Mouse (Mus musculus) midbrain, postnatal 0 days (tissue): ENCODE measurements around the gene Rmnd5b. TPM values are rescaled to one million over a fixed set of nuclear protein-coding genes. Genes with fewer than 3 reads are reported as not detected.

Experiments used
- ATAC-seq: fragments of 200-750 bp; cut with Nextera tagmentation; 2 replicates; pipeline ENCODE4 v1.8.0; 2017; ENCODE audit warnings: moderate number of reproducible peaks, mild to moderate bottlenecking, moderate TSS enrichment, moderate library complexity; ENCODE audit not compliant: low FRiP score
- DNase-seq: peaks from one replicate; pipeline ENCODE4 v3.0.0-alpha.2; 2015; ENCODE audit warnings: low spot score
- H3K27ac ChIP-seq: fragments of 300-500 bp; sonication (generic); 2 replicates; pipeline ENCODE4 v1.5.1; 2014; ENCODE audit warnings: low read depth, mild to moderate bottlenecking, low read length, mixed read lengths
- H3K27me3 ChIP-seq: fragments of 300-500 bp; sonication (generic); 2 replicates; pipeline ENCODE4 v1.6.1; 2014; ENCODE audit warnings: low read length, control low read depth, mixed read lengths; ENCODE audit not compliant: insufficient read depth
- H3K36me3 ChIP-seq: fragments of 300-500 bp; sonication (generic); 2 replicates; pipeline ENCODE4 v1.6.1; 2014; ENCODE audit warnings: low read length, control low read depth, mixed read lengths; ENCODE audit not compliant: insufficient read depth
- H3K4me1 ChIP-seq: fragments of 300-500 bp; sonication (generic); 2 replicates; pipeline ENCODE4 v1.6.1; 2014; ENCODE audit warnings: mild to moderate bottlenecking, control low read depth, antibody characterized with exemption, low read length, mixed read lengths; ENCODE audit not compliant: insufficient read depth
- H3K4me2 ChIP-seq: fragments of 300-500 bp; sonication (generic); 2 replicates; pipeline ENCODE4 v1.6.1; 2014; ENCODE audit warnings: low read depth, mild to moderate bottlenecking, low read length, mixed read lengths; ENCODE audit not compliant: poor library complexity, severe bottlenecking
- H3K4me3 ChIP-seq: fragments of 300-500 bp; sonication (generic); 2 replicates; pipeline ENCODE4 v1.5.1; 2014; ENCODE audit warnings: low read depth, mild to moderate bottlenecking, low read length, moderate library complexity
- H3K9ac ChIP-seq: fragments of 300-500 bp; sonication (generic); replicated peaks from 2 replicates; pipeline ENCODE4 v1.6.1; 2014; ENCODE audit warnings: mild to moderate bottlenecking, low read length, moderate library complexity, mixed read lengths; ENCODE audit not compliant: poor library complexity, severe bottlenecking
- H3K9me3 ChIP-seq: fragments of 300-500 bp; sonication (generic); 2 replicates; pipeline ENCODE4 v1.6.1; 2016; ENCODE audit warnings: low read length, control low read depth
- CTCF ChIP-seq: IDR thresholded peaks from 2 replicates; pipeline ENCODE4 v1.5.1; 2016; ENCODE audit warnings: antibody characterized with exemption, mild to moderate bottlenecking
- WGBS: fragments of 180-500 bp; shearing (Covaris S2); extraction: QIAGEN DNeasy Blood & Tissue Kit; methylation state at CpG from one replicate; pipeline ENCODE4 v1.1.7; 2014; 5-methylcytosine and 5-hydroxymethylcytosine counted together
- polyA plus RNA-seq: library from polyadenylated mRNA; unstranded; fragments of >200 nt; fragmentation: Nextera tagmentation; extraction: Ambion mirVana; gene quantifications from 2 replicates; pipeline ENCODE4 v1.2.1, GENCODE M21; 2015
- total RNA-seq: library from RNA; depleted of rRNA; stranded (reverse); fragments of >200 nt; gene quantifications from 2 replicates; pipeline ENCODE4 v1.2.3, GENCODE M21; 2014; rRNA removed

Gene Rmnd5b
- total RNA-seq (70.1 and 93.9 TPM in 2 replicates), polyA plus RNA-seq (66.0 and 72.7 TPM in 2 replicates)

DNA sequence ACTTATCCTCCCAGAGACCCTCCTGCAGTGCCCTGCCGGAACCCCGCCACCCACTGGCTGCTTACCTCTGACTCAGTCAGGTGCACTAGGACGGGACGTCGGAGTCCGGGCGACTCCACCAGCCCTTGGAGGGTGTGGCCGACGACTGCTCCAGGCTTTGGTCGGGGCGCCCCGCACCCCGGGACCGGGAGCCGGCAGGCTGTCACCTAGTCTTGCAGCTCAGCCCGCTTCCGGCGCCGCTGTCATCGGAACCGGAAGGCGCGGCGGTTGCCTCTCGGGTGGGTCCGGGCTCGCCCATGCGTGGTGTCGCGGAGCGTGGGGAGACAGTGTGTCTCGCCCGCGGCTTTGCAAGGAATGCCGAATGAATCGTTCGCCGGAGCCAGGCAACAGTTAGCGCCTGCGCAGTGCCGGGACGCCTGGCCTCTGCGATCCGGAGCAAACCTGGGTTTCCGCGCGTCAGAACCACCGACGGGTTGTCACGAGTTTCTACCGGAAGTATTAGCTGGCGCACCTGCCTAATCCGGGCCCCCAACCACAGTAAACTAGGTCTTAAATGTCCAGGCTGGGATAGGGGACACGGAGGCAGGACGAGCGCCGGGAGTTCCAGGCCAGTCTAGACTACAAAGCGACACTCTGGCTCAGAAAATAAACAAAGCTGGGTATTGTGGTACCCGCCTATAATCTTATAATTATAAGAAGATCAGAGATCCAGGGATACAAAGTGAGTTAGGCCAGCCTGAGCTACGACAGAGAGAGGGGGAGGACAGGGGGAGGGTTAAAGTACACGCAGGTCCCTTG is at the start of gene Rmnd5b:
Gene Rmnd5b, minus strand, starts transcription at position 372 of the 798 bp plus-strand sequence.
- peak; percentile 40 for TF ChIP-seq CTCF
- Histone ChIP-seq H3K36me3 (no peaks in the 10 kb centered on the region), H3K9ac (peak within 1 kb of the TSS; percentile 72), H3K4me3 (peak within 1 kb of the TSS; percentile 81), H3K9me3 (no peaks in the 10 kb centered on the region), H3K4me1 (peaks cover 9% of the 10 kb centered on the region), H3K27ac (peak within 1 kb of the TSS; percentile 77), H3K27me3 (no peaks in the 10 kb centered on the region), H3K4me2 (peak within 1 kb of the TSS; percentile 73)
- ATAC-seq = peak; percentile 93
- DNase-seq = peak; percentile 96
- WGBS = 0% methylated on average over 60 of the region's 61 CpGs

DNA sequence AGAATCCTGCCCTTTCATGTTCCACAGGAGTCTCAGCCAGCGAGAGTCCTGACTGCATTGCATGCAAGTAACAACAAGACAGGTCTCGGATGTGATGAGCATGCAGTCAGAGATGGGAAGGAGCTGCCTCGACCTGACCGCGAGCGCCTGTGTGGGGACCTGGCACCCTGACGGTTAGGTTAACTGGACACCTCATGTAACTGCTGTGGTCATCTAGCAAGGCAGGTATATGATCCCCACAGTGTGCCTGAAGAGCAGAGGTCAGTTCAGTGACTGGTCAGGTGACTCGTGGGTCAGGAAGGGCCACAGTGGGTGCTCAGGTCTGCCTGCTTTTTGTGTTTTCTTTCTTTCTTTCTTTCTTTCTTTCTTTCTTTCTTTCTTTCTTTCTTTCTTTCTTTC is 46.3 kb upstream of the Rmnd5b start:
- H3K27me3 ChIP-seq = no peaks in the 10 kb centered on the region
- 36% methylated on average over 8 of the region's 8 CpGs for WGBS
- H3K4me1 ChIP-seq = no peaks in the 10 kb centered on the region
- no peak for TF ChIP-seq CTCF
- H3K9ac ChIP-seq = no peak overlapping the region
- no peaks in the 10 kb centered on the region for H3K9me3 ChIP-seq
- no peaks in the 10 kb centered on the region for H3K36me3 ChIP-seq
- H3K4me3 ChIP-seq = no peak overlapping the region
- DNase-seq (no peak), ATAC-seq (no peak)
- H3K27ac ChIP-seq = no peak overlapping the region
- H3K4me2 ChIP-seq = no peak overlapping the region

DNA sequence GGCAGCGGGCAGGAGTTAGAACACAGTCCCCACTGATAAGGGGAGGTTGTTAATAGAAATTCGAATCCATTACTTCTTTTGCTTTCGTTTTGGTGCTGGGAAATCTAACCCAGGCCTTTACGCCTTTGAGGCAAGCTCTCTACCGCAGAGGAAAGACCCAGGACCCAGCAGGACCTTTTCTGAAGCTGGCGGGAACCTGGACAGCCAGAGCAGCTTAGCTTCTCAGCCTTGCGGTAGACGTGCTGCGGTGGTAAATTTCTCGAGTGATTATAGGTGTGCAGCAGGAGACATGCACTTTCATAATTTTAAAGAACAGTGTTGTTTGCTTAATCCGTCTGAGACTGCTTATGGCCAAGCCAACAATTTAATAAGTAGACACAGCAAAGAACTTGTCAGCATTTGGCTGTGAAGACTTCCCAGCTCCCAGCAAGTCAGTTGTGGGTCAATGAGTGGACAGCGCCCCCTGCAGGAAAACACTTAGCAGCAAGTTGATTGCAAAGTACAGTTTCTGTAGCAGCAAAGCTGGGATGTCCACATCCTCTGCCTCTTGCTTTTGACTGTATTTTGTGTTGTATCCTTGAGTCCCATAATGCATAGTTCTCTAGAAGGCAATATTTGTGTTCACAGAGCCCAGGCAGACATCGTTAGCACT is 45.8 kb upstream of the Rmnd5b start:
- no peak overlapping the region for H3K27ac ChIP-seq
- DNase-seq (peak; percentile 87), ATAC-seq (no peak)
- no peaks in the 10 kb centered on the region for H3K27me3 ChIP-seq
- H3K4me2 ChIP-seq = no peak overlapping the region
- WGBS = 25% methylated on average over 13 of the region's 13 CpGs
- TF ChIP-seq CTCF = peak; percentile 90
- no peaks in the 10 kb centered on the region for H3K36me3 ChIP-seq
- no peaks in the 10 kb centered on the region for H3K4me1 ChIP-seq
- no peak overlapping the region for H3K4me3 ChIP-seq
- H3K9ac ChIP-seq = no peak overlapping the region
- H3K9me3 ChIP-seq = no peaks in the 10 kb centered on the region

DNA sequence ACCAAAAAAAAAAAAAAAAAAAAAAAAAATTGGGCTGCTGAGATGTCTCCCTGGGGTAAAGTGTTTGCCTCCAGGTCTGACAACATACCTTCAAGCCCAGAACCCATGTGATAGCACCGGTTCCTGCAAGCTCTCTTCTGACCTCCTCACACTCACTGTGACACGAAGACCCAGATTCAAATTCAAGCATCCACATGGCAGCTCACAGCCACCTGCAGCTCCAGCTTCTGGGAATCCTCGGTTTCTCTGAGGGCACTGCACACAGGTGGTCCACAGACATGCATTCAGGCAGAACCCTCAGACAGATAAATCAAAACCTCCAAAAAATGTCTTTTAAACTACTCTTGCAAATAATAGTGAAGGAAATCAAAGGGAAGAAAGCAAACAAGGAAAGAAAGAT is 43.8 kb upstream of the Rmnd5b start:
- no peak overlapping the region for H3K4me2 ChIP-seq
- 75% methylated on average over 3 of the region's 3 CpGs for WGBS
- no peaks in the 10 kb centered on the region for H3K9me3 ChIP-seq
- no peak overlapping the region for H3K9ac ChIP-seq
- DNase-seq = no peak
- no peaks in the 10 kb centered on the region for H3K4me1 ChIP-seq
- ATAC-seq = no peak
- H3K4me3 ChIP-seq = no peak overlapping the region
- H3K36me3 ChIP-seq = no peaks in the 10 kb centered on the region
- H3K27ac ChIP-seq = no peak overlapping the region
- TF ChIP-seq CTCF = no peak
- H3K27me3 ChIP-seq = no peaks in the 10 kb centered on the region

DNA sequence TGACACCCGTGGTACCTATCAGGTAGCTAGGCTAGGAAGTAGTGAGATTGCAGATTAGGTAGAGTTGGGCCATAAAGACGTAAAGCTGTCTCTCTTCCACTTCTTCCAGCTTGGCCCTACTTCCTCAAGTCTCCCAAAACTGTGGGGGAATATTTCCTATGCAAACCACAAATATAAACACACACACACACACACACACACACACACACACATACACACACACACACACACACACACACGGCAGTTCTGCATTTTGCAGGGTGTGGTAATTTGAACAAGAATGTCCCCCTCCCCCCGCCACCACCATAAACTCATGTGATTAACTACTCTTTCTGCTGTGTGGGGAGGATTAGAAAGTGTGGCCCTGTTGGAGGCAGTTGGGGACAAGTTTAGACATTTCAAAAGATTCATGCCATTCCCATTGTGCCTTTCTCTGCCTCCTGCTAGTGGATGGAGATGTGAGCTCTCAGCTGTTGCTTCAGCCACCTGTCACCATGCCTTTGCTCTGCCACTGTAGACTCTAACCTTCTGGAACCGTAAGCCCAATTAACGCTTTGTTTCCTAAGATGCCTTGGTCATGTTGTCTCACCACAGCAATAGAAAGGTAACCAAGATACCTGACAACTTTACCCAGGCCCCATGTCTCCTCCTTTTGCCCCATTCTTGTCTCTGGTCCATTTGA is 42.2 kb upstream of the Rmnd5b start:
- Histone ChIP-seq H3K27ac (no peak overlapping the region), H3K36me3 (no peaks in the 10 kb centered on the region), H3K9ac (no peak overlapping the region), H3K4me1 (no peaks in the 10 kb centered on the region), H3K27me3 (no peaks in the 10 kb centered on the region), H3K4me2 (no peak overlapping the region), H3K4me3 (no peak overlapping the region), H3K9me3 (no peaks in the 10 kb centered on the region)
- no peak for ATAC-seq
- no peak for DNase-seq
- WGBS = 84% methylated on average over 6 of the region's 6 CpGs
- no peak for TF ChIP-seq CTCF
